8 mouse cellular contexts compared by ENCODE assay signal in the genomic region with DNA sequence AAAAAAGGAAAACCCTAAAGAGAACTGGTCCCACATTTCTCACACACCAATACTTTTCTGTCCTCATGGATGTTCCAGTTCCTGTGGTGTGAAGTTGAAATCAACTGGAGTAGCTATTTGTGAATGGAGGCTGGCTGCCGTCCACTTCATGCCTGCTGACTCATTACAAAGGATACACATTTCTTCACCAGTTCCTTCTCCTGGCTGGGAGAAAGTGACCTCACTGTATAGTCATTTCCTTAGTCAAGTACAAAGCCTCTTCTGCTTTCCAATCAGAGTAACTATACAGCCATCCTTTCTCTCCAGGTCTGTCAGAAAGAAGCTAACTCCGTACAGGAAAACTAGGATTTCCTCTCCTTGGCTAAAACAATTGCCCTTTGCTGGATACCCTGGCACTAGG. TPM values are rescaled to one million over a fixed set of nuclear protein-coding genes. Genes with fewer than 3 reads are reported as not detected.
A peak's percentile ranks its signal among the peaks of the same experiment; 100 is the strongest.
DNase-seq lines count a peak whose midpoint lies in the region; ATAC-seq and TF ChIP-seq lines count a peak whose summit lies in the region.

No protein-coding gene starts in this region.

- H3K9ac ChIP-seq in kidney, embryonic 14.5 days (ENCODE audit: low read depth, low read length), result no peak overlapping the region
- H3K9ac ChIP-seq in heart, embryonic 11.5 days (ENCODE audit: low read depth, low read length), result peak overlapping the region; percentile 1; the same call in 1 of the 2 replicates

- no peak for ATAC-seq in kidney, embryonic 14.5 days (ENCODE audit: low FRiP score, low TSS enrichment)
- 0 out of 2 replicates have a peak, but pooled peaks have one; percentile 59 for ATAC-seq in heart, embryonic 11.5 days (replicated peaks; ENCODE audit: insufficient number of reproducible peaks, low FRiP score, low TSS enrichment)

- intact Hi-C loops in left cerebral cortex, postnatal 25 days (cut with DNase I), result no loop called here

- H3K27me3 ChIP-seq in kidney, embryonic 14.5 days (ENCODE audit: control insufficient read depth, insufficient read depth, low read length), result no peaks in the 10 kb centered on the region
- no peaks in the 10 kb centered on the region for H3K27me3 ChIP-seq in heart, embryonic 11.5 days (ENCODE audit: control insufficient read depth, insufficient read depth, low read length)
- H3K27me3 ChIP-seq in cerebellum, adult 2 months (ENCODE audit: control insufficient read depth, insufficient read depth, low read length), result no peaks in the 10 kb centered on the region
- H3K27me3 ChIP-seq in limb, embryonic 10.5 days (ENCODE audit: low read depth, poor library complexity, severe bottlenecking), result no peaks in the 10 kb centered on the region

- peaks cover 90% of the 10 kb centered on the region for H3K36me3 ChIP-seq in kidney, embryonic 14.5 days (ENCODE audit: control insufficient read depth, insufficient read depth, low read length)
- peaks cover 43% of the 10 kb centered on the region for H3K36me3 ChIP-seq in heart, embryonic 11.5 days (ENCODE audit: control insufficient read depth, insufficient read depth, low read length)
- H3K36me3 ChIP-seq in limb, embryonic 10.5 days, result peaks cover 100% of the 10 kb centered on the region

- 76% methylated on average over 2 of the region's 2 CpGs for WGBS in kidney, embryonic 14.5 days
- WGBS in heart, embryonic 11.5 days (ENCODE audit: insufficient replicate concordance), result 47% methylated on average over 2 of the region's 2 CpGs
- 59% methylated on average over 2 of the region's 2 CpGs for WGBS in cerebellum, adult 2 months
- WGBS in limb, embryonic 10.5 days, result 97% methylated on average over 2 of the region's 2 CpGs

- no peak for TF ChIP-seq POLR2A in cerebellum, adult 2 months (IDR thresholded peaks at IDR 0.05; ENCODE audit: borderline replicate concordance, insufficient read depth, low read length)

- no peaks in the 10 kb centered on the region for H3K4me1 ChIP-seq in kidney, embryonic 14.5 days (ENCODE audit: control insufficient read depth, insufficient read depth, low read length)
- peaks cover 15% of the 10 kb centered on the region for H3K4me1 ChIP-seq in heart, embryonic 11.5 days (ENCODE audit: control insufficient read depth, insufficient read depth, low read length)
- no peaks in the 10 kb centered on the region for H3K4me1 ChIP-seq in cerebellum, adult 2 months (ENCODE audit: control insufficient read depth, insufficient read depth, low read length)
- H3K4me1 ChIP-seq in limb, embryonic 10.5 days, result no peaks in the 10 kb centered on the region

- TF ChIP-seq CTCF in cerebellum, adult 2 months (IDR thresholded peaks at IDR 0.05; ENCODE audit: borderline replicate concordance, insufficient read depth, low read depth, low read length), result no peak

- no peaks in the 10 kb centered on the region for H3K9me3 ChIP-seq in kidney, embryonic 14.5 days (ENCODE audit: control insufficient read depth, low read length)
- H3K9me3 ChIP-seq in heart, embryonic 11.5 days (replicated peaks; ENCODE audit: control insufficient read depth, low read length), result no peaks in the 10 kb centered on the region
- no peaks in the 10 kb centered on the region for H3K9me3 ChIP-seq in limb, embryonic 10.5 days (replicated peaks)

- H3K4me3 ChIP-seq in kidney, embryonic 14.5 days (ENCODE audit: low read length), result no peak overlapping the region
- no peak overlapping the region for H3K4me3 ChIP-seq in heart, embryonic 11.5 days (ENCODE audit: low read depth, low read length)
- H3K4me3 ChIP-seq in cerebellum, adult 2 months (replicated peaks; ENCODE audit: insufficient read depth, low read depth, low read length), result no peak overlapping the region
- no peak overlapping the region for H3K4me3 ChIP-seq in limb, embryonic 10.5 days

- H3K27ac ChIP-seq in kidney, embryonic 14.5 days (ENCODE audit: low read depth, low read length), result no peak overlapping the region
- H3K27ac ChIP-seq in heart, embryonic 11.5 days (ENCODE audit: low read depth, low read length), result peak overlapping the region; percentile 62
- no peak overlapping the region for H3K27ac ChIP-seq in cerebellum, adult 2 months (ENCODE audit: insufficient read depth, low read length)
- H3K27ac ChIP-seq in limb, embryonic 10.5 days, result no peak overlapping the region

- no peak overlapping the region for H3K4me2 ChIP-seq in kidney, embryonic 14.5 days (replicated peaks; ENCODE audit: low read depth, low read length)
- H3K4me2 ChIP-seq in heart, embryonic 11.5 days, result no peak overlapping the region

- DNase-seq in kidney, adult 11 months, result peak; percentile 45
- DNase-seq in adrenal gland, adult 8-10 months, result peak; percentile 50
- peak; percentile 18 to 85 for DNase-seq in left cerebral cortex, postnatal 25 days (ENCODE audit: low spot score in 2 of 2)
- no peak for DNase-seq in cerebellum, adult 2 months
- no peak for DNase-seq in spleen, postnatal 4 days (ENCODE audit: low spot score in 2 of 2)
- no peak for DNase-seq in limb, embryonic 10.5 days (ENCODE audit: low spot score)

RNA-seq across cellular contexts. Expression of a gene that starts 19.3 kb away (rescaled TPM):
- 160 and 176 TPM in 2 replicates for polyA plus RNA-seq in kidney, embryonic 14.5 days (2014; fragmentation: Nextera tagmentation; extraction: Ambion mirVana)
- 100 to 1,000 TPM in 2 of 4 experiments, 10 to 100 TPM in 2; 71.1 to 104 (median 90.1) TPM for total RNA-seq in adrenal gland, adult 8-10 months (2022)
- 111 and 132 TPM in 2 replicates for polyA plus RNA-seq in heart, embryonic 11.5 days (2014; fragmentation: Nextera tagmentation; extraction: Ambion mirVana)
- 100 to 1,000 TPM; 169 to 173 TPM for total RNA-seq in left cerebral cortex, postnatal 25 days (2021)
- polyA plus RNA-seq in cerebellum, adult 2 months (2012; rRNA removed), result 139 and 157 TPM in 2 replicates
- 195 and 209 TPM in 2 replicates for polyA plus RNA-seq in limb, embryonic 10.5 days (2016; fragmentation: Nextera tagmentation; extraction: Ambion mirVana)

RNA-seq across cellular contexts. Expression of a gene that starts 35.9 kb away (rescaled TPM):
- 33.0 and 39.6 TPM in 2 replicates for polyA plus RNA-seq in kidney, embryonic 14.5 days (2014; fragmentation: Nextera tagmentation; extraction: Ambion mirVana)
- 10 to 100 TPM in 1 of 4 experiments, 1 to 10 TPM in 3; 5.9 to 16.3 (median 8.5) TPM for total RNA-seq in adrenal gland, adult 8-10 months (2022)
- polyA plus RNA-seq in heart, embryonic 11.5 days (2014; fragmentation: Nextera tagmentation; extraction: Ambion mirVana), result 25.6 and 27.0 TPM in 2 replicates
- 100 to 1,000 TPM; 188 to 196 TPM for total RNA-seq in left cerebral cortex, postnatal 25 days (2021)
- 130 and 147 TPM in 2 replicates for polyA plus RNA-seq in cerebellum, adult 2 months (2012; rRNA removed)
- polyA plus RNA-seq in limb, embryonic 10.5 days (2016; fragmentation: Nextera tagmentation; extraction: Ambion mirVana), result 53.3 and 57.5 TPM in 2 replicates

Comparison
In these comparisons a context has a peak if more than half of its experiments do, and no peak if none do; other contexts are left out.
1. DNase-seq: peak in kidney, adult 11 months (single experiment), adrenal gland, adult 8-10 months (single experiment) and left cerebral cortex, postnatal 25 days (2 of 2); none in cerebellum, adult 2 months (0 of 2), spleen, postnatal 4 days (0 of 2) and limb, embryonic 10.5 days (single experiment).